Mouse (Mus musculus): ENCODE measurements around the gene Col4a2. TPM values are rescaled to one million over a fixed set of nuclear protein-coding genes. Genes with fewer than 3 reads are reported as not detected.

Col4a2 gene
- polyA plus RNA-seq, 1 experiment, result 77.1 TPM

DNA sequence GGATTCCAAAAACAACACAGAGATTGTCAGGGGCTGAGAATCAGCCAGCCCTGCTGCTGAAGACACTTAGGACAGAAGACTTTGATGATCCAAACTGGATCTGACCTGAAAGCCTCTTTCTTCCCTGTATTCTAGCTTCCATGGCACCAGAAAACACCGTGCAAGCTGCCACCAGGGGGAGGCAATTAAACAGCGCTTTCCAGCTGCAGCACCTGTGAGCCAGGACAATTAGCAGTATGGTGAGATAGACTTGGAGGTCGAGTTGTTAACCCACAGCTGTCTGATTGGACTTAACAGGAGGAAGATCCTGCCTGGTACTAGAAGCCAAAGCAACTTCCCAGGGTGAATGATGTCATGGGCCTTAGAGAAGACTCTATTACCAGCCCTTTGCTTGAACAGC lies 156.5 kb downstream of the Col4a2 start:
- DNase-seq (ENCODE audit: low read depth), result peak; percentile 69
- peak; percentile 61; the same call in 1 of the 2 replicates for TF ChIP-seq CTCF (IDR thresholded peaks at IDR 0.05; ENCODE audit: borderline replicate concordance, extremely low read depth, insufficient read depth, insufficient read length)
- no peak for TF ChIP-seq POLR2A (IDR thresholded peaks at IDR 0.05; ENCODE audit: borderline replicate concordance, extremely low read depth, insufficient read depth, insufficient read length, poor library complexity, severe bottlenecking)

DNA sequence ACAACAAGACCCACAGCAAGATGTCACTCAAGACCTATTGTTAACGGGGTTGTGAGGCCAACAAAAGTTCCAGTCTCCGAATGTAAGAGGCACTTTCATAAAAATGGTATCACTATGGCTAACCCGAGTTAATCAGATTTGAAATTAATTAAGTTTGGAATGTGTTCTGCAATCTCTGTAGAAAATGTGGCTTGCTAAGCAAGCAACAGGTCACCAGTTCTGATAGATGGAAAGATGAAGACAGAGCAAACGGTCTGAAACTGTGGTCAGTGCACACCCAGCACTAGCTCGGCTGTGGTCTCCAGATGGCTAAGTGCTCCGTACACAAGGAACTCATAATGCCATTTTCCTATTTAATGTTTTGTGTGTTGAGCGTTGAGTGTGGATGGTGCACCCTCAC lies 158.1 kb downstream of the Col4a2 start:
- TF ChIP-seq CTCF (IDR thresholded peaks at IDR 0.05; ENCODE audit: borderline replicate concordance, extremely low read depth, insufficient read depth, insufficient read length) (no peak), POLR2A (IDR thresholded peaks at IDR 0.05; ENCODE audit: borderline replicate concordance, extremely low read depth, insufficient read depth, insufficient read length, poor library complexity, severe bottlenecking) (no peak)
- DNase-seq (ENCODE audit: low read depth), result no peak

DNA sequence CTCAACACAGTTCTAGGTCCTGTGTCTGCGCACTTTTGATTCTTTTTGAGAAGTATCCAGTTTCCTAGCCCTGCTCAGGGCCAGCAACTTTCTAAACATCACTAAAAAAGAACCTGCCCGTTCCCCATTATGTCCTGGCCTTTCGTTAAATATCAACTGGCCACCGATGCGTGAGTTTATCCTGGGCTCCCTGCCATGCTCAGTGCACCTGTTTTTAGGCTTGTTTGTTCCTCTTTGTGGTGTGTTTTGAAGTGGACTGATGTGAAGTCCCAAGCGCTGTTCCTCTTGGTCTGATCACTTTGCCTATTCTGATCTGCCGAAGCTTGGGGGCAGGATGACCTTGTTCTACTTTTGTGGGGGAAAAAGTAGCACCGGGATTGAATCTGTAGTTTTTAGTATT lies 158.7 kb downstream of the Col4a2 start:
- TF ChIP-seq CTCF (IDR thresholded peaks at IDR 0.05; ENCODE audit: borderline replicate concordance, extremely low read depth, insufficient read depth, insufficient read length) (no peak), POLR2A (IDR thresholded peaks at IDR 0.05; ENCODE audit: borderline replicate concordance, extremely low read depth, insufficient read depth, insufficient read length, poor library complexity, severe bottlenecking) (no peak)
- no peak for DNase-seq (ENCODE audit: low read depth)

DNA sequence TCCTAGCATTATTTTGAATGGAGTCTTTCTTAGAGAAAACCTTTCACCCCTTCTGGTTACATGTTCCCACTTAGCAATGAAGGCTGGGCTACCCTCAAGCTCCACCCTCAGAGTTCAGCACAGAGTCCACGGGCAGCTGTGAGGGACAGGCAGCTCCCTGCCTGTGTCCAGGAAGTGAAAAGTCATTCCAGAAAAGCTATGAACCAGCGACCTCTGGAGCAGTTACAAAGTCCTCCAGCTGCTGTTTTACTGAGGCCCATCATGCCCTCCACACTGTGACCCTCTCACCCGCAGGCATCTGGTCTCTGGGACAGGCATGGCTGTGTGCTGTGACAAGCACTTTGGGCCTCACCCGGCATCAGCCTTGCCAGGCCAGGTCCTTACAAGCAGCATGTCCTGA lies 160.5 kb downstream of the Col4a2 start:
- TF ChIP-seq CTCF (IDR thresholded peaks at IDR 0.05; ENCODE audit: borderline replicate concordance, extremely low read depth, insufficient read depth, insufficient read length), result no peak
- TF ChIP-seq POLR2A (IDR thresholded peaks at IDR 0.05; ENCODE audit: borderline replicate concordance, extremely low read depth, insufficient read depth, insufficient read length, poor library complexity, severe bottlenecking), result no peak
- no peak for DNase-seq (ENCODE audit: low read depth)

DNA sequence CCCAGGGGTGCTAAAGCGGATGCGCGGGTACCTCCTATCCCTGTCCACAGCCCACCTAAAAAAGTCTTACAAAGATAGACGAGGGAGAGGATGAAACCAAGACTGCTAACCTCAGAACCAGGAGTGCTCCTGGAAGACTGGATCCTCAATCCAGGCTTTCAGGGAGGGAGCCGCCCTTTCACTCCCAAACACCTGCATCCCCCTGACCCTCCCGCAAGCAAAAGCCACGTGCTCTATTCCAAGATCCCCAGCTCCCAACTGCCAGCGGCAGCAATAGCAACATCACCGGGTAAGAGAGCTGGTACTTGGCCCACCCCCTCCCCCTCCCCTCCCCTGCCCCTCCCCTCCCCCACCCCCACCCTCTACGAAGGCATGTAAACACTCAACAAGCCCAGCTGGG lies 162.8 kb downstream of the Col4a2 start:
- TF ChIP-seq POLR2A (IDR thresholded peaks at IDR 0.05; ENCODE audit: borderline replicate concordance, extremely low read depth, insufficient read depth, insufficient read length, poor library complexity, severe bottlenecking), result no peak
- TF ChIP-seq CTCF (IDR thresholded peaks at IDR 0.05; ENCODE audit: borderline replicate concordance, extremely low read depth, insufficient read depth, insufficient read length), result no peak
- no peak for DNase-seq (ENCODE audit: low read depth)

DNA sequence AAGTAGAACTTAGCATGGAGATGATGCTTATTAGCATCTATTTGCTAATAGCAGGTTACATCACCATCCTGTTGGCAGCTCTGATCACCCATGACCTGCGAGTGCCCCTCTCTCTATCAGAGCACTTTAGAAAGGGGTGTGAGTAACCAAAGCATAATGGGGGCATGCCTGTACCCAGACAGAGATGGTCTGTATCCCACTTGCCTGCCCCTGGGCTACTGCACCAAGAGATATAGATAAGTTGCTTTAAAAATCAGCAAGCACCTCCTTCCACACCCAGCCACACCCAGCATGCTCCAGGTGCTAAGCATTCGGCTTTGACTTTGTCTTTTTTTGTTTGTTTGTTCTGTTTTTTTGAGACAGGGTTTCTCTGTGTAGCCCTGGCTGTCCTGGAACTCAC lies 163.3 kb downstream of the Col4a2 start:
- no peak for DNase-seq (ENCODE audit: low read depth)
- TF ChIP-seq POLR2A (IDR thresholded peaks at IDR 0.05; ENCODE audit: borderline replicate concordance, extremely low read depth, insufficient read depth, insufficient read length, poor library complexity, severe bottlenecking), result no peak

DNA sequence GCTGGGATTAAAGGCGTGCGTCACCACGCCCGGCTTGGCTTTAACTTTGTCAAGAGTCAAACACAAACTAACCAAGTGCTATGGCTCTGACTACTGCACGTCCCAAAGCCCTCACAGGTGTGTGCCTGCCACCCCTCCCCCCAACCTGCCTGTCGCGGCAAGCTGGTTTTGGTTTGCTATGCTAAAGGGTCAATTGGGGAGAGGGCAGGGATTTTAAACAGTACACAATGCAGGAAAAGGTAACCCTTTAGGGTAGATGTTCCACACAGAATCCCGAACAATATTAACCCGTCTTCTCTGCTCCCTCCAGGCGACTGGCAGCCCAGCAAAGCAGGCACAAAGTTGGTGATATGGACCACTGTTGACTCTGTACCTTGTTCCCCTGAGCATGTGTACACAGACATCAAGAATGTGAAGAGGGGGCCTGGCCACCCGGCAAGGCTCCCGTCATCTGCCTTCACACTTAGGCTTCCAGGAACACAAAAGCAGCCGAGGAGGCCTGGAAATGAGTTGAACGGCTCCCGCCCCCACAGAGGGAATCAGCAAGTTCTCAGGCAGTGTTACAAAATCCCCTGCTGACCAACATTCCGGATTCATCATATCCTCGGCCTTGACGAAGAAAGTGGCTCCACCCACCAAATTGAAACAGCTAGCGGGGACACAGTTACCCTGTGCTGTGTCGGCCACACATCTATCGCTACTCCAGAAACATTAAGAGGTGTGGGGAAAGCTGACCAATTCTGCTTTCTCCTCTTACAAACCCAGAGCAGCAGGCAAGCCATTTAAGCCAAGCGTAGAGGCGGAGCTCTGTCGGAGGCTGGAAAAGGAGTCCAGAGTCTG lies 164.0 kb downstream of the Col4a2 start:
- peak; percentile 31 for DNase-seq (ENCODE audit: low read depth)
- TF ChIP-seq CTCF (IDR thresholded peaks at IDR 0.05; ENCODE audit: borderline replicate concordance, extremely low read depth, insufficient read depth, insufficient read length) (no peak), POLR2A (IDR thresholded peaks at IDR 0.05; ENCODE audit: borderline replicate concordance, extremely low read depth, insufficient read depth, insufficient read length, poor library complexity, severe bottlenecking) (no peak)

DNA sequence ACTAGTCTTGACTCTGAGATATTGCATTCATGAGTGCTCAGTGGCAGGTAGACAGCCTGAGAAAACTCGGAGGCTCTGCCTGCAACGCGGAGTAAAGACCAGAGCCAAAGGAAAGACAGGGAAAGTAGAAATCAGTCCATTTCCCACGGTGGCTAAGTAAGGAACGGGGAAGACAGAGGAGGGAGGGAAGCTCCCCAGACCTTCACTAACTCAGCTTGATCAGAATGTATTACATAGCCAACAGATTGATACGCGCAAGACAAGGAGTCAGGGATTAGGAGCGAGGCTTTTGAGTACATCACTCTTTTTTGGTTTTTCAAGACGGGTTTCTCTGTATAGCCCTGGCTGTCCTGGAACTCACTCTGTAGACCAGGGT lies 164.6 kb downstream of the Col4a2 start:
- no peak for TF ChIP-seq POLR2A (IDR thresholded peaks at IDR 0.05; ENCODE audit: borderline replicate concordance, extremely low read depth, insufficient read depth, insufficient read length, poor library complexity, severe bottlenecking)
- TF ChIP-seq CTCF (IDR thresholded peaks at IDR 0.05; ENCODE audit: borderline replicate concordance, extremely low read depth, insufficient read depth, insufficient read length), result no peak
- no peak for DNase-seq (ENCODE audit: low read depth)

DNA sequence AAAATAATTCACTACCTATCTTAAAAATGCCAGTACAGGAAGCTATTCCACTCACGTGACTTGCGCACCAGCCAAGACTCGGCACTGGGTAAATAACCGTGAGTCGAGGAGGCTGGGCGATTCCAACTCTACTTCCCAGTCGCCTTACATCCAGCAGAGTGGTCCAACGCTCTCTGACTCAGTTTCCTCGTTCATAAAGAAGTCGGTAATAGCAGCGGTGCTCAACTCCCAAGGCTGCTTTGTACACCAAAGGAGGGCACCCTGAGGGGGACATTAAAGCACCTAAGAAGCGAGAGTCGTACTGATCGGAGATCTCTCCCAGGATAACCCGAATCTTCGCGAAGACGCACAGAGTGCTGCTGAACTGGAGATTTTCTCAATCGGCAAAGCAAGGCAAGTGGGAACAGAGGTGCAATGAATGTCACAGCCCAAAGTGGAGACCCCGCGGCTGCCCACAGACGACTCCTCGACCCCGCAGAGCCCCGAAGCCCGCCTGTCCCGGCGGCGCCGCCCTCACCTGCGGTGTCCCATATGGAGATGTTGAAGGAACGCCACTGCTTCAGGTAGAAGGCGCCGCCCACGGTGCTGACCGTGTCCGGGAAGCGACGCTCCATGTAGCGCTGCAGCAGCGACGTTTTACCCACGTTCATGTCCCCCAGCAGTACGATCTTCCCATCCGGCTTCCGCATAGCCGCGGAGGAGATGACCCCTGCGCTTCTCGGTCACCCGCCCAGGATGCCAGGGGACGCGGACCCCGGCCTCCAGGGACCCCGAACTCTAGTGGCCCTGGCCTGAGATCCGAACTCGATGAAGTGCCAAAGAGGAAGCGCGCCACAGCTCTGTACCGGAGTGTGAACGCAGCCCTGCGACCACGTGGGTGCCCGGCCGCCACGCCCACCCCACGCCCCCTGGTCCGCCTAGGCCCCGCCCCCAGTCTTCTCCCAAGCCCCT lies 165.5 kb downstream of the Col4a2 start, which contains the start of gene Rab20:
Gene Rab20, minus strand, starts transcription at position 900 of the 951 bp plus-strand sequence.
- peak; percentile 62 for DNase-seq (ENCODE audit: low read depth)
- TF ChIP-seq CTCF (IDR thresholded peaks at IDR 0.05; ENCODE audit: borderline replicate concordance, extremely low read depth, insufficient read depth, insufficient read length) (no peak), POLR2A (IDR thresholded peaks at IDR 0.05; ENCODE audit: borderline replicate concordance, extremely low read depth, insufficient read depth, insufficient read length, poor library complexity, severe bottlenecking) (no peak)

DNA sequence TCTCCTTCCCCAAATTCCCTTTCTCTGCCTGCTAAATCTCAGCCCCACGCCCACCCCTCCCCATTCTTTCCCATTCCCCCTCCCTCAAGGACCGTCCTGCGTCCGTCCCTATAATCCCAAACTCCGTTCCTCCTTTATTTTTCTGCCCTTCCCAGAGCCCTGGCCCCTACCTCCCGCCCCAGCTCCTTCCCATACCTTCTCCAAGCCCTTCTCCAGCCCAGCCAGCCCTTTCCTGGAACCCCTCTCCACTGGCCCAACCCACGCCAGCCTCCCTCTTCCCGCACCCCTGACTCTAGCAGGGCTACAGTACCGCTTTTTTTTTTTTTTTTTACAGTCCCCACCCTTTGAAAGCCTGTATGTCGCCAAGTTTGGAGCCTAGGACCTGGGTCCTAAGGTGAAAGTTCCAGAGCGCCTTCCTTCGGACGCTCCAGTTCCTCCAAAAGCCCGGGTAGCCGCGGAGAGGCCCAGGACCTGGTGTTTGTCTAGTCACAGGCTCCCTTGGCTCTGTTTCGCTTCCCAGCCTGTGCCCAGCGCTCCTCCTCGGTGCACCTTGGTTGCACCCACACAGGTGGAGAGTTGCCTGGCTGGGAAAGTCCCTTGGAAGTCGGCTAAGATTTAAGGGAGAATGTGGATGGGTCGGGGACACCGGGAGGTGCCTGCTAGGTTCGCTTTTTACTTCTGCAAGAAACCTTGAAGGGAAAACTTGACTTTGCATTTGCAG lies 166.4 kb downstream of the Col4a2 start:
- DNase-seq (ENCODE audit: low read depth), result no peak
- TF ChIP-seq POLR2A (IDR thresholded peaks at IDR 0.05; ENCODE audit: borderline replicate concordance, extremely low read depth, insufficient read depth, insufficient read length, poor library complexity, severe bottlenecking) (no peak), CTCF (IDR thresholded peaks at IDR 0.05; ENCODE audit: borderline replicate concordance, extremely low read depth, insufficient read depth, insufficient read length) (no peak)

DNA sequence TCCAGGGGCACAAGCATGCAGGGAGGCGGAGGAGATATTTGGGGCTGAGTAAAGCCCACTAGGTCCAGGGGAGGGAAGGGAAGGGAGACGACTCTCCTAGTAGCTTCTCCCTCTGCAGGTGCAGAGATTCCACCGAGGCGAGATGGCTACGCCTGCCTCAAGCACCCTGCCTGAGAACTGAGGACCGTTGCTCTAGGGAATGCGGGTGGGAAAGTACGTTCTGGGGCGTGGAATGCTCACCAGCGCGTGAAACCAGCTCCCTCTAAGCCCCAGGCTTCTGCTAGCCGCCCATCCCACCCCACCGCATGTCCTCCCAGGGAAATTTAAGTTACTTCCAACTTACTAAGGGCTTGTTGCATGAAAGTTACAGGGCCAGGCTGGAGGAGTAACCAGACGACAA lies 167.0 kb downstream of the Col4a2 start:
- TF ChIP-seq CTCF (IDR thresholded peaks at IDR 0.05; ENCODE audit: borderline replicate concordance, extremely low read depth, insufficient read depth, insufficient read length), result no peak
- no peak for TF ChIP-seq POLR2A (IDR thresholded peaks at IDR 0.05; ENCODE audit: borderline replicate concordance, extremely low read depth, insufficient read depth, insufficient read length, poor library complexity, severe bottlenecking)

More for the DNA sequence above, 167.0 kb downstream of the Col4a2 start:
- DNase-seq (ENCODE audit: low read depth), result no peak

All from brain, embryonic 14.5 days (tissue).